Mouse (Mus musculus): ENCODE measurements around the gene Ntn5. TPM values are rescaled to one million over a fixed set of nuclear protein-coding genes. Genes with fewer than 3 reads are reported as not detected.

The Ntn5 gene
- polyA plus RNA-seq, 1 experiment from 2014 or later = not detected

DNA sequence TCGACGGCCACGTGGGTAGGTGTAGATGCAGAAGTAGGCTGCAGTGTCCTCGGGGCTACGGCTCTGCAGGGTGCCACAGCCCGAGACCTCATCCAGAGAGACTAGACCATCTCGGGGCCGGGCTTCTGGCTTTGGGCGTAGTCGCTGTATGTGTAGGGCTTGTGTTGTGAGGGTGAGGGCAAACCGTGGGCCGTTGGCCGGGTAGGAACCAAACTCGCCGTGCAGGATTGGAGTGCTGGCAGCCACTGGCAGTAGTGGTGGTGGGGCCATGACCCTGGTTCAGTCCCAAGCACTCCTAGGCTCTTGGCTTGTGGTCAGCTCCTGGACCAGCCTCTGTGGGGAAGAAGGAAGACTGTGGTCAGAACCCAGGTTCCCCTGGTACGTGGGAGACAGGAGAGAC, 29.6 kb downstream of the Ntn5 start:
- Histone ChIP-seq H3K27me3 (ENCODE audit: control insufficient read depth, insufficient read depth, low read length) (no peaks in the 10 kb centered on the region), H3K9ac (ENCODE audit: low read length) (no peak overlapping the region), H3K36me3 (ENCODE audit: control insufficient read depth, insufficient read depth, low read length) (peaks cover 25% of the 10 kb centered on the region), H3K4me1 (ENCODE audit: control insufficient read depth, insufficient read depth, low read length) (peaks cover 43% of the 10 kb centered on the region), H3K4me3 (ENCODE audit: low read depth, low read length) (no peak overlapping the region), H3K4me2 (no peak overlapping the region), H3K9me3 (ENCODE audit: control insufficient read depth, low read length) (no peaks in the 10 kb centered on the region), H3K27ac (ENCODE audit: low read depth, low read length) (no peak overlapping the region)
- WGBS = 94% methylated on average over 16 of the region's 16 CpGs
- ATAC-seq (ENCODE audit: low FRiP score) (no peak), DNase-seq (ENCODE audit: low spot score, missing footprints) (no peak)

DNA sequence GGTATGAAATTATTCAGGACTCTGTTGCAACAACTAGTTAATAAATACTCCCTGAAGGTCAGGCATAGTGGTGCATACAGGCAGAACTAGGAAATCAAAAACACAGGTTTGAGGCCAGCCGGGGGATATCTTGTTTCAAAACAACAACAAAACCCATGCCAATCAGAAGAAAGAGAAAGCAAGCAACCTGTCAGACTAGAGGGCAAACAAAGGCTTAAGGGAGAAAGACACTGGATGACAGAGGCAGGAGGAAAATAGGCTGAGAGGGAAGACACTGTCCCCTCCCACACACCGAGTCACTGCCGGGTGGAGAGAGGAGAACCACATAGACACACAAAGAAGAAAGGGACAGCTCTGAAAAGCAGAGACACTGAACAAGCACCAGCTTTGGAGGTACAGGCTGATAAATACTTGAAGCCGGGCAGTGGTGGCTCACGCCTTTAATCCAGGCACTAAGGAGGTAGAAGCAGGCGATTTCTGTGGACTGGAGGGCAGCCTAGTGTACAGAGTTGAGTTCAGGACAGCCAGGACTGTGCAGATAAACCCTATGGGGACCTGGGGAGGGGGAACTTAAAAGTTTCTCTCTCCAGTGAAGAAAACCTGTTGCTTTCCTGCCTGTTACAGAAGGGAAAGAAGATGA, 30.2 kb downstream of the Ntn5 start:
- H3K27ac ChIP-seq (ENCODE audit: low read depth, low read length) = no peak overlapping the region
- DNase-seq (ENCODE audit: low spot score, missing footprints) (no peak), ATAC-seq (ENCODE audit: low FRiP score) (no peak)
- no peak overlapping the region for H3K9ac ChIP-seq (ENCODE audit: low read length)
- 87% methylated on average over 6 of the region's 6 CpGs for WGBS
- peaks cover 41% of the 10 kb centered on the region for H3K4me1 ChIP-seq (ENCODE audit: control insufficient read depth, insufficient read depth, low read length)
- no peaks in the 10 kb centered on the region for H3K9me3 ChIP-seq (ENCODE audit: control insufficient read depth, low read length)
- peak overlapping the region; percentile 69 for H3K4me3 ChIP-seq (ENCODE audit: low read depth, low read length)
- H3K36me3 ChIP-seq (ENCODE audit: control insufficient read depth, insufficient read depth, low read length) = peaks cover 25% of the 10 kb centered on the region
- H3K4me2 ChIP-seq = peak overlapping the region; percentile 93
- H3K27me3 ChIP-seq (ENCODE audit: control insufficient read depth, insufficient read depth, low read length) = no peaks in the 10 kb centered on the region

- DNase-seq (ENCODE audit: low spot score, missing footprints) (no peak), ATAC-seq (ENCODE audit: low FRiP score) (peak; percentile 53)
- no peaks in the 10 kb centered on the region for H3K27me3 ChIP-seq (ENCODE audit: control insufficient read depth, insufficient read depth, low read length)
- no peaks in the 10 kb centered on the region for H3K9me3 ChIP-seq (ENCODE audit: control insufficient read depth, low read length)
- peak overlapping the region; percentile 93 for H3K4me2 ChIP-seq
- peak overlapping the region; percentile 74 for H3K9ac ChIP-seq (ENCODE audit: low read length)
- H3K4me3 ChIP-seq (ENCODE audit: low read depth, low read length) = peak overlapping the region; percentile 69
- H3K27ac ChIP-seq (ENCODE audit: low read depth, low read length) = no peak overlapping the region
- H3K4me1 ChIP-seq (ENCODE audit: control insufficient read depth, insufficient read depth, low read length) = peaks cover 41% of the 10 kb centered on the region
- WGBS = 11% methylated on average over 14 of the region's 14 CpGs
- peaks cover 29% of the 10 kb centered on the region for H3K36me3 ChIP-seq (ENCODE audit: control insufficient read depth, insufficient read depth, low read length)
Observed at GRCm38 (mm10) chr7:45714630-45715089, 30.8 kb downstream of the Ntn5 start.

DNA sequence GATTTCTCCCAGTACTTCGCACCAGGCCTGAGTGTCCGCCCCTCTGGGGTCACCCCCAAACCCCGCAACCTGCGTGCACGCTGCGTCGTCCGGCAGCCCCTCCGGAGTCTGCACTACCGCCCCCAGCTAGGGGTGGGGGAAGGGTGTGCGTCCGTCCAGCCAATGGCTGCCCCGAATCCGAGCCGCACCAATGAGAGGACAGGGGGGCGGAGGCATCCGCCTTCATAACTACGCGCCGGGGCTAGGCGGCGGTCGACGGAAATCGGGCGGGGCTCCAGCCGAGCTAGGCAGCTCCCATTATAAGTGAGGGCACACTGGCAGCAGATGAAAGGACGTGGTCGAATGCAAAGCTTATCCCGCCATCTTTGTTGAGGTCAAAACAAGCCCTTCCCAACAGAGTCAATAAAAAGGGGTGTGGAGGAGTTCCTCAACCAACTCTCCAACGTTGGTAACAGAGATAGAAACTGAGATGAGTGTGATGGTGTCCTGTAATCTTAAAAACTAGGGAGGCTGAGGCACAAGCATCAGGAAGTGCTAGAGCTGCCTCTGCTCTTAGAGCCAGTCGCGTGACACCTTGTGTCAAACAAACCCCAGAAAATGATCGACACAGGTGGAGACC, 31.4 kb downstream of the Ntn5 start, which contains the start of gene Rpl18:
TSS of gene Rpl18 (plus strand) at position 368 of the 619 bp plus-strand sequence.
- peaks cover 33% of the 10 kb centered on the region for H3K36me3 ChIP-seq (ENCODE audit: control insufficient read depth, insufficient read depth, low read length)
- DNase-seq (ENCODE audit: low spot score, missing footprints) = peak; percentile 98
- H3K27me3 ChIP-seq (ENCODE audit: control insufficient read depth, insufficient read depth, low read length) = no peaks in the 10 kb centered on the region
- H3K4me3 ChIP-seq (ENCODE audit: low read depth, low read length) = peak within 1 kb of the TSS; percentile 69
- peak within 1 kb of the TSS; percentile 74 for H3K9ac ChIP-seq (ENCODE audit: low read length)
- H3K9me3 ChIP-seq (ENCODE audit: control insufficient read depth, low read length) = no peaks in the 10 kb centered on the region
- WGBS = 8% methylated on average over 34 of the region's 34 CpGs
- ATAC-seq (ENCODE audit: low FRiP score) = peak; percentile 93
- no peak within 1 kb of the TSS for H3K27ac ChIP-seq (ENCODE audit: low read depth, low read length)
- peaks cover 41% of the 10 kb centered on the region for H3K4me1 ChIP-seq (ENCODE audit: control insufficient read depth, insufficient read depth, low read length)
- H3K4me2 ChIP-seq = peak within 1 kb of the TSS; percentile 93

- Histone ChIP-seq H3K9ac (ENCODE audit: low read length) (peak overlapping the region; percentile 39), H3K9me3 (ENCODE audit: control insufficient read depth, low read length) (no peaks in the 10 kb centered on the region), H3K27ac (ENCODE audit: low read depth, low read length) (no peak overlapping the region), H3K36me3 (ENCODE audit: control insufficient read depth, insufficient read depth, low read length) (peaks cover 30% of the 10 kb centered on the region), H3K27me3 (ENCODE audit: control insufficient read depth, insufficient read depth, low read length) (no peaks in the 10 kb centered on the region), H3K4me3 (ENCODE audit: low read depth, low read length) (peak overlapping the region; percentile 69), H3K4me1 (ENCODE audit: control insufficient read depth, insufficient read depth, low read length) (peaks cover 41% of the 10 kb centered on the region), H3K4me2 (peak overlapping the region; percentile 93)
- 83% methylated on average over 19 of the region's 19 CpGs for WGBS
- DNase-seq (ENCODE audit: low spot score, missing footprints) (no peak), ATAC-seq (ENCODE audit: low FRiP score) (no peak)
Observed at GRCm38 (mm10) chr7:45715741-45716459, 32.1 kb downstream of the Ntn5 start.

- 90% methylated on average over 3 of the region's 3 CpGs for WGBS
- H3K4me1 ChIP-seq (ENCODE audit: control insufficient read depth, insufficient read depth, low read length) = peaks cover 41% of the 10 kb centered on the region
- H3K36me3 ChIP-seq (ENCODE audit: control insufficient read depth, insufficient read depth, low read length) = peaks cover 27% of the 10 kb centered on the region
- peak overlapping the region; percentile 24; the same call in 1 of the 2 replicates for H3K4me2 ChIP-seq
- no peak overlapping the region for H3K27ac ChIP-seq (ENCODE audit: low read depth, low read length)
- H3K9me3 ChIP-seq (ENCODE audit: control insufficient read depth, low read length) = no peaks in the 10 kb centered on the region
- no peak for ATAC-seq (ENCODE audit: low FRiP score)
- H3K27me3 ChIP-seq (ENCODE audit: control insufficient read depth, insufficient read depth, low read length) = no peaks in the 10 kb centered on the region
- H3K4me3 ChIP-seq (ENCODE audit: low read depth, low read length) = peak overlapping the region; percentile 17
- H3K9ac ChIP-seq (ENCODE audit: low read length) = peak overlapping the region; percentile 12; the same call in 1 of the 2 replicates
- DNase-seq (ENCODE audit: low spot score, missing footprints) = no peak
Observed at GRCm38 (mm10) chr7:45716460-45716857, 32.6 kb downstream of the Ntn5 start.

- Histone ChIP-seq H3K27ac (ENCODE audit: low read depth, low read length) (peak overlapping the region; percentile 74), H3K9me3 (ENCODE audit: control insufficient read depth, low read length) (no peaks in the 10 kb centered on the region), H3K36me3 (ENCODE audit: control insufficient read depth, insufficient read depth, low read length) (peaks cover 26% of the 10 kb centered on the region), H3K4me1 (ENCODE audit: control insufficient read depth, insufficient read depth, low read length) (peaks cover 41% of the 10 kb centered on the region), H3K9ac (ENCODE audit: low read length) (peak overlapping the region; percentile 86), H3K4me3 (ENCODE audit: low read depth, low read length) (peak overlapping the region; percentile 93), H3K27me3 (ENCODE audit: control insufficient read depth, insufficient read depth, low read length) (no peaks in the 10 kb centered on the region), H3K4me2 (peak overlapping the region; percentile 72)
- 12% methylated on average over 31 of the region's 31 CpGs for WGBS
- ATAC-seq (ENCODE audit: low FRiP score) = peak; percentile 46
- DNase-seq (ENCODE audit: low spot score, missing footprints) = peak; percentile 84
Observed at GRCm38 (mm10) chr7:45716952-45717917, 33.4 kb downstream of the Ntn5 start.

DNA sequence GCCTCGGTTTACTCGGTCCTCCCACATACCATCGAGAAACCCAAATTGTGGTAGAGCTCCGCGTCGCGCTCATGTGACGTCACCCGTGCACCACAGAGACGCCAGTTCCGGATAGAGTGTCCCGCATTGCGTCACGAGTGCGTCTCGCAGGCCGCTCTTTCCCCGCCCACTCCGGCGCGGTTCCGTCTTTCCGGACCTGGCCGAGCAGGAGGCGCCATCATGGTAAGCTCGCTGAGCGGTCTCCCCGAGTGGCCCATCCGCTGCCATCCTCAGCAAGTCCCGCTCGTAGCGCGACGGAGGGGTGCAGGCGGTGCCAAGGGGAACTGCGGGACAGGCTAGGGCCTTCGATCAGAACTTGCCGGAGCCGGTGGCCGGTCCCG, 34.1 kb downstream of the Ntn5 start, which contains the start of gene Sphk2:
TSS of gene Sphk2 (minus strand) at position 85 of the 380 bp plus-strand sequence.
- no peaks in the 10 kb centered on the region for H3K27me3 ChIP-seq (ENCODE audit: control insufficient read depth, insufficient read depth, low read length)
- peak within 1 kb of the TSS; percentile 72 for H3K4me2 ChIP-seq
- WGBS = under 1% methylated on average over 41 of the region's 41 CpGs
- H3K9me3 ChIP-seq (ENCODE audit: control insufficient read depth, low read length) = no peaks in the 10 kb centered on the region
- peaks cover 21% of the 10 kb centered on the region for H3K36me3 ChIP-seq (ENCODE audit: control insufficient read depth, insufficient read depth, low read length)
- DNase-seq (ENCODE audit: low spot score, missing footprints) = peak; percentile 100
- peaks cover 41% of the 10 kb centered on the region for H3K4me1 ChIP-seq (ENCODE audit: control insufficient read depth, insufficient read depth, low read length)
- peak within 1 kb of the TSS; percentile 93 for H3K4me3 ChIP-seq (ENCODE audit: low read depth, low read length)
- ATAC-seq (ENCODE audit: low FRiP score) = peak; percentile 78
- H3K27ac ChIP-seq (ENCODE audit: low read depth, low read length) = peak within 1 kb of the TSS; percentile 80
- peak within 1 kb of the TSS; percentile 93 for H3K9ac ChIP-seq (ENCODE audit: low read length)
